Mouse (Mus musculus): ENCODE measurements around the gene Rdh5.

DNA sequence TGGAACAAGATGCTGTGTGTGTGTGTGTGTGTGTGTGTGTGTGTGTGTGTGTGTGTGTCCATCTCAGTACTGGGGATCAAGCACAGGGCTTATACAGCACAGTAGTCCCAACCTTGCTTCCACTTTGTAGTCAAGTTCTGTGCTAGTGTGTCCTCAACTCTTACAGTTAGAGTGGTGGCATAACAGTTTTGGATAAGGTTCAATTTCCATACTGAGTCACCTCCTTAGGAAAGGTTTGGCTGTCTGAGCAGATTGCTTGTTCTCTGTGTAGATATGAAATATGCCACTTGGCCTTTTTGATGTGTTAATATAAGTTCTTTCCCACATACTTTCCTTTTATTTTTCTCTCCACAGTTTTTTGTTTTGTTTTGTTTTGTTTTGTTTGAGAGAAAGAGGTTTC, 44.4 kb downstream of the Rdh5 start:
- TF ChIP-seq CTCF (IDR thresholded peaks at IDR 0.05; ENCODE audit: borderline replicate concordance, insufficient read depth, low read depth, low read length) (no peak), POLR2A (IDR thresholded peaks at IDR 0.05; ENCODE audit: borderline replicate concordance, insufficient read depth, low read length) (no peak)
